Mouse (Mus musculus) heart, postnatal 10 days (tissue): Measurements from ENCODE around the gene Lypd6b. TPM values are rescaled to one million over a fixed set of nuclear protein-coding genes. Genes with fewer than 3 reads are reported as not detected.

Experiments used
- DNase-seq, 2 experiments: peaks; one replicate each; pipeline ENCODE4 v3.0.0; 2021
- intact Hi-C: fragments of 180-260 bp; cut with DNase I; formaldehyde crosslinking; loops from one replicate; pipeline ENCODE4 v1.15.1; 2025
- total RNA-seq, 2 experiments: library from RNA; stranded (reverse); gene quantifications; 2 replicates each; pipeline ENCODE4 v1.2.3; 2021

Gene Lypd6b
- total RNA-seq, 2 experiments from 2014 or later: 0.29 TPM; not detected in 1

- no peak for DNase-seq
- intact Hi-C loops: no loop called here
Observed at GRCm38 (mm10) chr2:49860969-49861592, 73.6 kb downstream of the Lypd6b start.

GRCm38 (mm10) chr2:49861658-49862057, 74.2 kb downstream of the Lypd6b start:
- no peak for DNase-seq
- intact Hi-C loops: no loop called here

GRCm38 (mm10) chr2:49868116-49868858, 80.8 kb downstream of the Lypd6b start:
- DNase-seq: no peak
- intact Hi-C loops: no loop called here

- intact Hi-C loops: no loop called here
- no peak for DNase-seq
Observed at GRCm38 (mm10) chr2:49869044-49869443, 81.6 kb downstream of the Lypd6b start.

GRCm38 (mm10) chr2:49869782-49870514, 82.5 kb downstream of the Lypd6b start:
- DNase-seq: no peak
- intact Hi-C loops: no loop called here

- no peak for DNase-seq
- intact Hi-C loops: no loop called here
Observed at GRCm38 (mm10) chr2:49871012-49871411, 83.5 kb downstream of the Lypd6b start.

- intact Hi-C loops: no loop called here
- no peak for DNase-seq
Observed at GRCm38 (mm10) chr2:49880507-49880906, 93.0 kb downstream of the Lypd6b start.

GRCm38 (mm10) chr2:49881002-49881401, 93.5 kb downstream of the Lypd6b start:
- no peak for DNase-seq
- intact Hi-C loops: no loop called here

GRCm38 (mm10) chr2:49882461-49882860, 95.0 kb downstream of the Lypd6b start:
- intact Hi-C loops: no loop called here

GRCm38 (mm10) chr2:49883990-49884389, 96.5 kb downstream of the Lypd6b start:
- no peak for DNase-seq
- intact Hi-C loops: no loop called here

More at GRCm38 (mm10) chr2:49882461-49882860, 95.0 kb downstream of the Lypd6b start:
- no peak for DNase-seq

- intact Hi-C loops: no loop called here
- no peak for DNase-seq
Observed at GRCm38 (mm10) chr2:49886209-49886608, 98.7 kb downstream of the Lypd6b start.

- intact Hi-C loops: no loop called here
- DNase-seq: no peak
Observed at GRCm38 (mm10) chr2:49888346-49888745, 100.9 kb downstream of the Lypd6b start.

- DNase-seq: no peak
- intact Hi-C loops: no loop called here
Observed at GRCm38 (mm10) chr2:49890727-49891126, 103.2 kb downstream of the Lypd6b start.

GRCm38 (mm10) chr2:49909838-49910407, 122.4 kb downstream of the Lypd6b start:
- DNase-seq: no peak
- intact Hi-C loops: no loop called here

- DNase-seq: no peak
- intact Hi-C loops: no loop called here
Observed at GRCm38 (mm10) chr2:49911296-49912034, 124.0 kb downstream of the Lypd6b start.

- intact Hi-C loops: no loop called here
- DNase-seq: no peak
Observed at GRCm38 (mm10) chr2:49912261-49912895, 124.9 kb downstream of the Lypd6b start.

- intact Hi-C loops: no loop called here
- DNase-seq: no peak
Observed at GRCm38 (mm10) chr2:49917489-49917888, 130.0 kb downstream of the Lypd6b start.

- intact Hi-C loops: no loop called here
- DNase-seq: no peak
Observed at GRCm38 (mm10) chr2:49918132-49918531, 130.6 kb downstream of the Lypd6b start.

- intact Hi-C loops: no loop called here
- DNase-seq: no peak
Observed at GRCm38 (mm10) chr2:49918692-49919091, 131.2 kb downstream of the Lypd6b start.

GRCm38 (mm10) chr2:49921948-49922347, 134.5 kb downstream of the Lypd6b start:
- intact Hi-C loops: no loop called here
- DNase-seq: no peak
